Mouse (Mus musculus): ENCODE measurements around the gene Olfr1095. TPM values are rescaled to one million over a fixed set of nuclear protein-coding genes. Genes with fewer than 3 reads are reported as not detected.

Gene Olfr1095
- polyA plus RNA-seq (2015; fragmentation: Nextera tagmentation; extraction: Ambion mirVana), result not detected in 2 replicates

DNA sequence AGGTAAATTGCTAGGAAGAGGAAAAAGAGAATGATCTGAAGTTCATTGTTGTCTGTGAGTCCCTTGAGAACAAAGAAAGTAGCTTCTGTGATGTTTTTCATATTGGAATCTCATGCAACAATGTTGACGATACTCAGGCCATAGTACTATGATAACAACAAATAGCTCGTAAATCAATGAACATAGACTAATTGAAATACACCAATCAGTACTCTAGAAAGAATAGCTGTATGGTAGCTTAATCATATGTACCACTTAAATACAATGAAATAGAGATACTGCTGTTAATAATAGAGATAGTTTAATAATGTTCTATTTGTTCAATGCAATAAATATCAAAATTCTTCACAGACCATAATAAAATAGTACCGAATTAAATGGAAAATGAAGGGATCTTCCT, at the start of gene Olfr1095:
TSS of gene Olfr1095 (minus strand) at position 101 of the 400 bp plus-strand sequence.
- ATAC-seq, result no peak
- Histone ChIP-seq H3K36me3 (ENCODE audit: control insufficient read depth, insufficient read depth, low read length) (no peaks in the 10 kb centered on the region), H3K4me3 (ENCODE audit: low read length) (no peak within 1 kb of the TSS), H3K27me3 (replicated peaks; ENCODE audit: control insufficient read depth, insufficient read depth, low read length) (no peaks in the 10 kb centered on the region), H3K4me2 (ENCODE audit: low read length) (no peak within 1 kb of the TSS), H3K27ac (ENCODE audit: low read depth, low read length) (no peak within 1 kb of the TSS), H3K4me1 (ENCODE audit: control insufficient read depth, insufficient read depth, low read depth, low read length) (no peaks in the 10 kb centered on the region), H3K9ac (ENCODE audit: low read depth, low read length) (no peak within 1 kb of the TSS), H3K9me3 (ENCODE audit: control insufficient read depth, low read length) (no peaks in the 10 kb centered on the region)
- WGBS, result 88% methylated on average over 3 of the region's 3 CpGs

DNA sequence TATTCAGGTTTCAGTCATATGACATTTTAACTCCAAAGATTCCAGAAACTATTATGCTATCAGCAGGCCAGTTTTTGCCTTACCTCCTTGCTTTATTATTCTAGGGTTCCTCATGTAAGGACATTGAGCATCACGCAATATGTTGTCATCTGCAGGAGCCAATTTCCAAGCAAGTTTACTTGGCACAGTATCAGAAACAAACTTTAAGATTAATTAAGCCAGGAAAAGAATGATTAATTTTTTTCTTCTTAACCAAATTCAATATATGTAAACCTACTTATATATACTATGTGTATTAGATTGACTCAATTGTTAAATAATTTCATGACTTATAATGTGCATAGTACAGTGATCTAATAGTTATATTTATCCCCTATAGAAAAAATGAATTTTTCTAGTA, 40.6 kb upstream of the Olfr1095 start, which contains the start of gene Olfr1097:
TSS of gene Olfr1097 (minus strand) at position 101 of the 400 bp plus-strand sequence.
- Histone ChIP-seq H3K27ac (ENCODE audit: low read depth, low read length) (no peak within 1 kb of the TSS), H3K9ac (ENCODE audit: low read depth, low read length) (no peak within 1 kb of the TSS), H3K4me1 (ENCODE audit: control insufficient read depth, insufficient read depth, low read depth, low read length) (no peaks in the 10 kb centered on the region), H3K27me3 (replicated peaks; ENCODE audit: control insufficient read depth, insufficient read depth, low read length) (no peaks in the 10 kb centered on the region), H3K9me3 (ENCODE audit: control insufficient read depth, low read length) (no peaks in the 10 kb centered on the region), H3K36me3 (ENCODE audit: control insufficient read depth, insufficient read depth, low read length) (no peaks in the 10 kb centered on the region), H3K4me3 (ENCODE audit: low read length) (no peak within 1 kb of the TSS), H3K4me2 (ENCODE audit: low read length) (no peak within 1 kb of the TSS)
- ATAC-seq, result no peak
- 94% methylated on average over 1 of the region's 1 CpGs for WGBS

DNA sequence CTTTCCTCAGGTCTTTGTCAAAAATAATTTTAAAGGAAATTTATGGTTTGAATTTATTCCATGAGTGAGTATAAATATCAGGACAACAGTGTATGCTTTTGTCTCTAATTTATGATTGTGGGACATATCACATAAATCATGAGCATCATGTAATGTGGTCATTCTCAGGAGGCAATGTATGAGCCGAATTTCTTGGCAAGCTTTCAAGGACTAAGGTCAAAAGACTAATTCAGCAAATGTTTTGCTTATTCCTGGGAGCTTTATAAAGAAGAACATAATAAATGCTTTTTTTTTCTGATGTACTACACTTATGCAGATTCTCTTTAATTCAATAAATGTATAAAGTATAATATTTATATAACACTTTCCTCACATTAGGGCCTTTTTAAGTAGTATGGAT, 23.2 kb upstream of the Olfr1095 start, which contains the start of gene Gm13723:
TSS of gene Gm13723 (minus strand) at position 101 of the 400 bp plus-strand sequence.
- WGBS, result 55% methylated on average over 1 of the region's 1 CpGs
- H3K9ac ChIP-seq (ENCODE audit: low read depth, low read length), result no peak within 1 kb of the TSS

DNA sequence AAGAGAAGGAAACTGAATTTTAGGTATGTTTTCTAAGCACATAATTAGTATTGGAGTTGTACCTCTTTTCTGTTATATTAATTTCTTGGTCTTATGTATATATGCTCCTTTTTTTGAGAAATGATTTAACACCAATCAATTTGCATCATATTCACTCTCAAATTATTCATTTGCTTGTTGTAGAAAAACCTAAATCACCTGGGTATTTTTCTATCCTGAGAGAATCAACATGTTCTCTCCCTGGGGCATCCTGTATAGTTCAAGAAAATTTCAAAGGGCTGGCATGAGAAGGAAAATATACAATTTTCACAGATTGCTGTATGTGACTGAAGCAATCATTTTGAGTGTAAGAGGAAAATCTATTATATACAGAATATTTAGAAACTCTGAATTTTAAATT, 27.1 kb downstream of the Olfr1095 start, which contains the start of gene Olfr1094:
TSS of gene Olfr1094 (plus strand) at position 301 of the 400 bp plus-strand sequence.
- Histone ChIP-seq H3K27ac (ENCODE audit: low read depth, low read length) (no peak within 1 kb of the TSS), H3K27me3 (replicated peaks; ENCODE audit: control insufficient read depth, insufficient read depth, low read length) (no peaks in the 10 kb centered on the region), H3K9me3 (ENCODE audit: control insufficient read depth, low read length) (no peaks in the 10 kb centered on the region), H3K9ac (ENCODE audit: low read depth, low read length) (no peak within 1 kb of the TSS), H3K36me3 (ENCODE audit: control insufficient read depth, insufficient read depth, low read length) (no peaks in the 10 kb centered on the region), H3K4me2 (ENCODE audit: low read length) (no peak within 1 kb of the TSS), H3K4me3 (ENCODE audit: low read length) (no peak within 1 kb of the TSS), H3K4me1 (ENCODE audit: control insufficient read depth, insufficient read depth, low read depth, low read length) (no peaks in the 10 kb centered on the region)
- no peak for ATAC-seq

More for the DNA sequence above, 23.2 kb upstream of the Olfr1095 start, which contains the start of gene Gm13723:
- Histone ChIP-seq H3K27ac (ENCODE audit: low read depth, low read length) (no peak within 1 kb of the TSS), H3K36me3 (ENCODE audit: control insufficient read depth, insufficient read depth, low read length) (no peaks in the 10 kb centered on the region), H3K9me3 (ENCODE audit: control insufficient read depth, low read length) (no peaks in the 10 kb centered on the region), H3K4me1 (ENCODE audit: control insufficient read depth, insufficient read depth, low read depth, low read length) (no peaks in the 10 kb centered on the region), H3K27me3 (replicated peaks; ENCODE audit: control insufficient read depth, insufficient read depth, low read length) (no peaks in the 10 kb centered on the region), H3K4me2 (ENCODE audit: low read length) (no peak within 1 kb of the TSS), H3K4me3 (ENCODE audit: low read length) (no peak within 1 kb of the TSS)
- no peak for ATAC-seq

DNA sequence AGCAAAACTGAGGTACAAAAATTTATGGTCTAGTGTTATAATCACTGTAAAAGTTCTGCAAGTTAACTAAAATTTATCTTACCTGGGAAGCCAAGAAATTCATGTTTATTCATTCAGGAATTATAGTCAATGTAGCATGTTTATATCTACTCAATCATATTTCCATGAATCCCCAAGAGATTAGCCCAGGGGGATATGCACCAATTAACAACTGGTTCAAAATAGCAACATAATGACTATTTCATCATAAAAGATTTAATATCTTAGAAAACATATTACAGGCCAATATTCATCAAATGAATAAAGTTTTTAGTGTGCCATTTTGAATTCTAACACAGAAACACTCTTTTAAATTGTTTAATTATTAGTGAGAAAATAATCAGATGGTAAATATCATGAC, 41.6 kb downstream of the Olfr1095 start, which contains the start of gene Olfr141:
TSS of gene Olfr141 (minus strand) at position 101 of the 400 bp plus-strand sequence.
- H3K4me2 ChIP-seq (ENCODE audit: low read length), result no peak within 1 kb of the TSS
- no peaks in the 10 kb centered on the region for H3K36me3 ChIP-seq (ENCODE audit: control insufficient read depth, insufficient read depth, low read length)
- H3K9ac ChIP-seq (ENCODE audit: low read depth, low read length), result no peak within 1 kb of the TSS
- no peaks in the 10 kb centered on the region for H3K9me3 ChIP-seq (ENCODE audit: control insufficient read depth, low read length)
- no peak for ATAC-seq
- H3K27me3 ChIP-seq (replicated peaks; ENCODE audit: control insufficient read depth, insufficient read depth, low read length), result no peaks in the 10 kb centered on the region
- no peak within 1 kb of the TSS for H3K27ac ChIP-seq (ENCODE audit: low read depth, low read length)
- no peaks in the 10 kb centered on the region for H3K4me1 ChIP-seq (ENCODE audit: control insufficient read depth, insufficient read depth, low read depth, low read length)
- H3K4me3 ChIP-seq (ENCODE audit: low read length), result no peak within 1 kb of the TSS

Other genes with a start within 250 kb of the Olfr1095 start
- gene Olfr1084, start 212.0 kb downstream of the Olfr1095 start, polyA plus RNA-seq (2015; fragmentation: Nextera tagmentation; extraction: Ambion mirVana), result not detected in 2 replicates
- not detected in 2 replicates for gene Olfr1085, start 189.7 kb downstream of the Olfr1095 start, polyA plus RNA-seq (2015; fragmentation: Nextera tagmentation; extraction: Ambion mirVana)
- gene Olfr1086, start 171.6 kb downstream of the Olfr1095 start, polyA plus RNA-seq (2015; fragmentation: Nextera tagmentation; extraction: Ambion mirVana), result not detected in 2 replicates
- not detected in 2 replicates for gene Olfr1087, start 153.3 kb downstream of the Olfr1095 start, polyA plus RNA-seq (2015; fragmentation: Nextera tagmentation; extraction: Ambion mirVana)
- gene Olfr1089, start 118.0 kb downstream of the Olfr1095 start, polyA plus RNA-seq (2015; fragmentation: Nextera tagmentation; extraction: Ambion mirVana), result not detected in 2 replicates
- gene Olfr1090, start 92.7 kb downstream of the Olfr1095 start, polyA plus RNA-seq (2015; fragmentation: Nextera tagmentation; extraction: Ambion mirVana), result not detected in 2 replicates
- gene Olfr1093, start 69.2 kb downstream of the Olfr1095 start, polyA plus RNA-seq (2015; fragmentation: Nextera tagmentation; extraction: Ambion mirVana), result not detected in 2 replicates
- gene Olfr141, start 41.7 kb downstream of the Olfr1095 start, polyA plus RNA-seq (2015; fragmentation: Nextera tagmentation; extraction: Ambion mirVana), result not detected in 2 replicates
- not detected in 2 replicates for gene Olfr1094, start 27.0 kb downstream of the Olfr1095 start, polyA plus RNA-seq (2015; fragmentation: Nextera tagmentation; extraction: Ambion mirVana)
- not detected in 2 replicates for gene Gm13723, start 23.1 kb upstream of the Olfr1095 start, polyA plus RNA-seq (2015; fragmentation: Nextera tagmentation; extraction: Ambion mirVana)
- gene Olfr1097, start 40.5 kb upstream of the Olfr1095 start, polyA plus RNA-seq (2015; fragmentation: Nextera tagmentation; extraction: Ambion mirVana), result not detected in 2 replicates
- gene Olfr1098, start 72.8 kb upstream of the Olfr1095 start, polyA plus RNA-seq (2015; fragmentation: Nextera tagmentation; extraction: Ambion mirVana), result not detected in 2 replicates
- not detected in 2 replicates for gene Olfr1099, start 109.0 kb upstream of the Olfr1095 start, polyA plus RNA-seq (2015; fragmentation: Nextera tagmentation; extraction: Ambion mirVana)
- gene Olfr1100, start 128.3 kb upstream of the Olfr1095 start, polyA plus RNA-seq (2015; fragmentation: Nextera tagmentation; extraction: Ambion mirVana), result not detected in 2 replicates
- not detected in 2 replicates for gene Olfr1101, start 139.5 kb upstream of the Olfr1095 start, polyA plus RNA-seq (2015; fragmentation: Nextera tagmentation; extraction: Ambion mirVana)
- gene Olfr1102, start 146.7 kb upstream of the Olfr1095 start, polyA plus RNA-seq (2015; fragmentation: Nextera tagmentation; extraction: Ambion mirVana), result not detected in 2 replicates
- gene Olfr1104, start 175.4 kb upstream of the Olfr1095 start, polyA plus RNA-seq (2015; fragmentation: Nextera tagmentation; extraction: Ambion mirVana), result not detected in 2 replicates
- not detected in 2 replicates for gene Olfr1105, start 184.8 kb upstream of the Olfr1095 start, polyA plus RNA-seq (2015; fragmentation: Nextera tagmentation; extraction: Ambion mirVana)
- gene Olfr1106, start 200.6 kb upstream of the Olfr1095 start, polyA plus RNA-seq (2015; fragmentation: Nextera tagmentation; extraction: Ambion mirVana), result not detected in 2 replicates
- gene Olfr1107, start 224.1 kb upstream of the Olfr1095 start, polyA plus RNA-seq (2015; fragmentation: Nextera tagmentation; extraction: Ambion mirVana), result not detected in 2 replicates
- not detected in 2 replicates for gene Olfr1109, start 244.3 kb upstream of the Olfr1095 start, polyA plus RNA-seq (2015; fragmentation: Nextera tagmentation; extraction: Ambion mirVana)

All from hindbrain, embryonic 16.5 days (tissue).